Mouse (Mus musculus) kidney, adult 2 months (tissue): ENCODE measurements around the gene Tnfaip3.

Experiments
- CTCF ChIP-seq: fragments of 200-500 bp; conservative IDR thresholded peaks from 2 replicates; pipeline ENCODE4 v1.5.1; 2011; ENCODE audit warnings: low read depth, mild to moderate bottlenecking, control low read depth, low read length, moderate library complexity, mixed read lengths; ENCODE audit not compliant: insufficient read depth, insufficient read length
- POLR2A ChIP-seq: fragments of 200-500 bp; IDR thresholded peaks from one replicate; pipeline ENCODE4 v1.6.1; 2011; ENCODE audit warnings: low read depth, low read length, control low read depth

- TF ChIP-seq POLR2A: no peak
- peak; percentile 56 for TF ChIP-seq CTCF
These were observed 16.0 kb downstream of the Tnfaip3 start for GRCm38 (mm10) chr10:18999427-18999826.
